Mouse (Mus musculus) layer of hippocampus, adult 2 months (tissue): Measurements from ENCODE around the gene Slc4a11. TPM values are rescaled to one million over a fixed set of nuclear protein-coding genes. Genes with fewer than 3 reads are reported as not detected.
A peak's percentile ranks its signal among the peaks of the same experiment; 100 is the strongest.

Source experiments
- DNase-seq, 2 experiments: peaks; one replicate each; pipeline ENCODE4 v3.0.0; 2022; ENCODE audit warnings: low spot score in 2 of 2
- H3K27ac ChIP-seq: fragments of 200-600 bp; 2 replicates; pipeline ENCODE4 v1.8.1; 2022
- H3K4me3 ChIP-seq: fragments of 200-600 bp; 2 replicates; pipeline ENCODE4 v1.8.1; 2022; ENCODE audit warnings: mild to moderate bottlenecking
- CTCF ChIP-seq: fragments of 200-600 bp; conservative IDR thresholded peaks from 2 replicates; pipeline ENCODE4 v1.8.1; 2022; ENCODE audit warnings: antibody characterized with exemption, mild to moderate bottlenecking, moderate library complexity
- long read RNA-seq, 2 experiments: library from polyadenylated mRNA; stranded (forward); transcript quantifications; one replicate each; pipeline ENCODE4 v2.0.0; 2021; ENCODE audit warnings: borderline mapping rate in 2 of 2
- total RNA-seq, 2 experiments: library from RNA; stranded (reverse); gene quantifications; 2 replicates each; pipeline ENCODE4 v1.2.3; 2021

Slc4a11 gene
- total RNA-seq = under 1 TPM; 0.61 to 0.66 TPM
- long read RNA-seq, experiment 1, partial matches to known transcripts = 0 of 2 reads
- long read RNA-seq, experiment 1, other reads (novel, unspliced or antisense) = 2 of 2 reads
- long read RNA-seq, experiment 2, partial matches to known transcripts = 1 of 2 reads
- long read RNA-seq, experiment 2, other reads (novel, unspliced or antisense) = 1 of 2 reads

DNA sequence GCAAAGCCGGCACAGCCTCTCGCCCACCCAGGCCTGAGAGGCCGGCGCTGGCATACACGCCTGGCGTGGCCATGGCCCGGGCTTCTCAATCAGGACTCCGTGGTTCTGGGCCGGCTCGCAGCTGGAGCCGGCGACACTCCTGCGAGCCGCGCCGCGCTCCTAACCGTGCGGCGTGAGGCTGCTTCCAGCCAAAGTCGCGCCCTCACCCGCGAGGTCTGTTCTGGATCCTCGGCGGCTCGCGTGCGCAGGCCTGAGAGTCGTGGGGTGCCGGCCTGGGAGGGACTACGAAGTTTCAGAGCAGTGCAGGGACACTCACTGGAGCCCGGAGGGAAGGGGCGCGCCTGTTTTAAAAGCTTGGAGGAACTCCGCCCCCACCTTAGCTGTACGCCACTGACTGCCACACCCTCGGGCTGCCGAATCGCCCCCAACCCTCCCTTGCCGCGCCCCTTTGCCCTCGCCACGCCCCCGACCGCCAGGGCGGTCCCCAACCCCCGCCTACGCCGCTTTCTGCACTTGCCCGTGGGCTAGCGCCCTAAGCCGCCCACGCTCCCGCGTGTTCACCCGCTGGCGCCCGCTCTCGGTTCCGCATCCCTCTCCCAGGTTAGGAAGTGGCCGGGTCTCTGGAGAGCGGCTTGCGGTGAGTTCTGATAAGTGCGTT is at the start of gene Slc4a11:
Gene Slc4a11, minus strand, starts transcription at position 367 of the 658 bp plus-strand sequence.
- Histone ChIP-seq H3K27ac (no peak within 1 kb of the TSS), H3K4me3 (peak within 1 kb of the TSS; percentile 62)
- no peak for DNase-seq
- no peak for TF ChIP-seq CTCF

DNA sequence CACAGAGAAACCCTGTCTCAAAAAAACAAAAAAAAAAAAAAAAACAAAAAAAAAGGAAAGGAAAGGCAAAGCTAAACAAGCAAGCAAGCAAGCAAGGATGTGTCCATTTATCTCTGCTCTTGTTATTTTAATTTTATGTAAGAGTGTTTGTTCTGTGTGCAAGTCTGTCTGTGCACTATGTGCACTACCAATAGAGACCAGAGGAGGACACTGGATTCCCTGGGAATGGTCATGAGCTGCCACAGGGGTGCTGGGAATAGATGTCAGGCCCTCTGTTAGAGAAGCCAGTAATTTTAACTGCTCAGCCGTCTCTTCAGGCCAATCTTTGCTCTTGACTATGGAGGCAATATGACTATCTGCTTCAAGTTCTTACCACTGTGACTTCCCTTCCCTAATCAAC is 46.3 kb upstream of the Slc4a11 start:
- Histone ChIP-seq H3K27ac (no peak overlapping the region), H3K4me3 (no peak overlapping the region)
- DNase-seq = no peak
- TF ChIP-seq CTCF = peak; percentile 42

DNA sequence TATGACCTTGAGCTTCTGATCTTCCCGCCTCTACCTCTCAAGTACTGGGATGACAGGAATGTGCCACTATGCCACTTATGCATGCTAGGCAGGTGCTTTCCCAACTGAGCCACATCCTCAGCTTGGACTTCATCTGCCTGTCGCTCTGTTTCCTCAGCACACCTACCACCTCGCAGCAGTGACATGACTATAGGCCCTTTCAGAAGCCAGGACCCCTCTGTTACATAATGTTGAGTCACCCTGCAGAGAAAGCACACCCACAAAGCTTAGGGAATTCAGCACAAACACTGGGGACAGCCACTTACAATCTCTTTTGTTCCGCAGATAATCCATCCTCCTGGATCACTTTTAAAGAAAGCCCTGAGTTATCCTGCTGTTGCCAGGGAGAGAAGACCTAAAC is 42.8 kb upstream of the Slc4a11 start:
- TF ChIP-seq CTCF = no peak
- no peak for DNase-seq
- Histone ChIP-seq H3K27ac (peak overlapping the region; percentile 69), H3K4me3 (no peak overlapping the region)

DNA sequence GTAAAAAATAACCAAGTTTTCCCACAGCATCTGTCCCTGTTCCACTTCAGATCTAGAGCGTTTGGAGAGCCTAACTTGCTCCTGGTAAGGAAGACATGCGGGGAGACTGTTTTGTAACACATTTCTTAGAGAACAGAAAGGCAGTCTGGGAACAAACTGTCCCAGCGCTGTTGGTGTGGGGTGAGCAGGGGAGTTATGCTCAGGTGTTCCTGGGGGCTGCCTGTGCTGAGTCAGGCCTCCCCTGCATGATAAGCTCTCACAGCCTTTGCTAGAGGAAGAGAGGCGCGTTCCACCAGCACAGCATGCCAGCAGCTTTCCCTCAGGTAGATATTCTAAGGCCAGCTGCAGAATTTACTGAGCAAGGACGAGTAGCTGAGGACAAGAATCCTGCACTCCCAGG is 40.7 kb upstream of the Slc4a11 start:
- no peak for TF ChIP-seq CTCF
- no peak overlapping the region for H3K4me3 ChIP-seq
- peak in 1 of 2 experiments; percentile 26 for DNase-seq

DNA sequence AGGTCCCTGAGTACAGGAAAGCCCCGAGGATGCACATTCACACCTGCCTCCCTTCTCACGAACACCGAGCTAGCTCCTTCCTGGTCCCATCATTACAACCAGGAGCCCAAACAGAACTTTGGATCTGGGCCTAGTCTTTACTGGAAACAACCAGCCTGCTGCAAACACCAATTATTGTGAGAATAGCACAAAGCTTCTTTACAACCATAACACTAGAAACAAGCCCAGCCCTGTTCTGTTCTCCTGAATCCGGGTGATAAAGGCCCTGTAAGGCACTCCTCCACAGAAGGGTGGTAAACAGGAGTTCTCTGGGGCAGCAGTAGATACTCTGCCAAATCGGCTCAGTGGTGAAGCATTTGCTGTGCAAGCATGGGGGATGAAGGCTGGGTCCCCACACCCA is 38.0 kb upstream of the Slc4a11 start:
- peak in 1 of 2 experiments; percentile 25 for DNase-seq
- Histone ChIP-seq H3K4me3 (no peak overlapping the region), H3K27ac (peak overlapping the region; percentile 78)
- no peak for TF ChIP-seq CTCF

More for the DNA sequence above, 40.7 kb upstream of the Slc4a11 start:
- peak overlapping the region; percentile 69; the same call in 1 of the 2 replicates for H3K27ac ChIP-seq

DNA sequence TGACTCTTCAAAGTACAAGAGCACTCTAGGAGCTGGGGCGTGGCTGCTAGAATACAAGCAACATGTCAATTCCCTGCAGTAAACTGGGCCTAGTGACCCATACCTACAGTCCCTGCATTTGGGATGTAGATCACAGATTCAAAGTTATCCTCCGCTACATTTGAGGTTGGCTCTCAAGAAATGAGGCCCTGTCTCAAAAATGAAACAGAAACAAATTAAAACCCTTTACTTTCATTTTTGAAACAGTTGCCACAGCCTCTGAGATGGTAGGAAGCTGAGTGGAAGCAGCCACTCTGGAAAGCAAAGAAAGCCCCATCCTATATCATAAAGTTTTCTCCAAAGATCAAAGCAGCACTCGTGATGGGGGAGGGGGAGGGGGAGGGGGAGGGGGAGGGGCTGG is 36.1 kb upstream of the Slc4a11 start:
- TF ChIP-seq CTCF = no peak
- DNase-seq = no peak
- 0 out of 2 replicates have a peak overlapping the region, but pooled peaks have one; percentile 23 for H3K27ac ChIP-seq

DNA sequence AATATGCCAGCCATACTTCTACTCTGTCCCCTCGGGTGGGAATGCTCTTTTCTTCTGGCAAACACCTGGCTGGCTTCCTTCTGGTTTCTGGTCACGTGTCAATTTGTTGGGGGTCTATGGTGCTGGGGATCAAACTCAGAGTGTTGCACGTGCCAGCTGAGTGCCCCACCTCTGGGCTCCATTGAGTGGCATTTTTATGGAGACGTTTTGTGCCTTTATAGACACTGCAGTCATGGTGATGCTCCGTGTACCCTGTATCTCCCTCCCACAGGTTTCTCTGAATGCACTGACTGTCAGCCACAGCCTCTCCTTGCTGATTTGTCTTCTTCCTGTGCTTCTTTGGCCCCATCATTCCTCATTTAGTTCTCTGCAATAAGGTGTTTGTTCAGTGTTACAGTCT is 34.5 kb upstream of the Slc4a11 start:
- no peak for TF ChIP-seq CTCF
- Histone ChIP-seq H3K27ac (peak overlapping the region; percentile 28; the same call in 1 of the 2 replicates), H3K4me3 (no peak overlapping the region)
- DNase-seq = no peak

More for the DNA sequence above, 36.1 kb upstream of the Slc4a11 start:
- no peak overlapping the region for H3K4me3 ChIP-seq

DNA sequence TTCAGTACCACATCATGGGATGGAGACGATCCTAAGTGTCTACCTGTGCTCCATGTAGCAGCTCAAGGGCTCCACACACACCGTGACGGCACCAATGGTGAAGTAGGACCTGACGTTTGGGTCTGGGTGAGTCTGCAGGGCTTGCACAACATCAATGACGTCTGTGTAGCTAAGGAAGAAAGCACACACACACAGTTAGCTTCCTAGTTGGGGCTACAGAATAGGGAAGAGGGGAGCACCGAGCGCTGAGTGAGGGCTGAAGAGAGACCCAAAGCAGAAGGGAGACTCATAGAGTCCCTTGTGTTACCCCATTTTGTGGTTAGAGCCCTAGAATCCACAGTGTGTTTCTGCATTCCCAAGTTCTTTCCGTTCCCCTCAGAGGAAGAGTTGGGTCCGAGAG is 33.4 kb upstream of the Slc4a11 start:
- no peak overlapping the region for H3K4me3 ChIP-seq
- no peak overlapping the region for H3K27ac ChIP-seq
- TF ChIP-seq CTCF = no peak
- DNase-seq = no peak

DNA sequence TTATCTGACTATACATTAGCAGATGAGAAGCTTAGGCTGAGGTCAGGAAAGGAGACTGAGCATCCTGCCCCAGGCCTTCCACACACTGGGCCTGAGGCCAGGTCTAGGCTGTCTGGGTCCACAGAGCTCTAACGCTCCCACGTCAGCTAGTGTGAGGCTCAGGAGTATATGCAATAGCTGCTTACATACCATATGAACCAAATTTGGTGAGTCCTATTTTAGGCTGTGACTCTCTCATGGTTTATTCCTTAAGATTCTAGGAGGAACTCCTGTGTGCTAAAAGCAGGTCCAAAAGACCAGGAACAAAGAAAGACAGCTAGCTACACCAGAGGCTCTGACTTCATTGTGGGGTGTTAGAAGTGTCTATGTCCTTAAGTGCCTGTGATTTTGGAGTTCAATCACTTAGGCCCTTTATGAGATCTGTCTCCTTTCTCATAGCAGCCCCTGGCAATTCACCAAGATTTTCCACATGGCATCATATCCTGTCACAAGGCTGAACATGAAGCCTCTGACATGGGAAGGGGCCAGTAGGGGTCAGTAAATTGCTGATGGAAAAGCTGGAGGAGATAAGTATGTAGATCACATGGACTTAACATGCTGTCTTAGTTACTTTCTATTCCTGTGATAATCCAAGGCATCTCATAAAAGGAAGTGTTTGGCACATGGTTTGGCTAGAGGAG is 31.7 kb upstream of the Slc4a11 start:
- TF ChIP-seq CTCF = no peak
- H3K4me3 ChIP-seq = no peak overlapping the region
- no peak for DNase-seq
- H3K27ac ChIP-seq = no peak overlapping the region

DNA sequence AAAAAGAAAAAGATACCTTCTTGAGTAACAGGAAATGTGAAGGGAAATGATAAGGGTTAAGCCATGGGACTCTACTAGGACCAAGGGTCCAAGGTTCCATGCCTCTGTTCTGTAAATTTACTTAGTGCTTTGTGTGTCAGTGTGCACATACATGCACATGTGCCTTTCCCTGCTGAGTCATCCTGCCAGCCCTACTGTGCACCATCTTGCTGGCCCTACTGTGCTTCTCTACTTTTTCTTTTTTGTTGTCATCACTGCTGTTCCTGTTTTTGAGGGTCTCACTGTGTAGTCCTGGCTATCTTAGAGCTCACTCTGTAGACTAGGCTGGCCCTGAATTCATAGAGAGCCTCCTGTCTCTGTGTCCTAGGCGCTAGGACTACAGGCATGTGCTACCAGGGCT is 30.4 kb upstream of the Slc4a11 start:
- no peak for TF ChIP-seq CTCF
- no peak overlapping the region for H3K27ac ChIP-seq
- H3K4me3 ChIP-seq = no peak overlapping the region
- DNase-seq = no peak

DNA sequence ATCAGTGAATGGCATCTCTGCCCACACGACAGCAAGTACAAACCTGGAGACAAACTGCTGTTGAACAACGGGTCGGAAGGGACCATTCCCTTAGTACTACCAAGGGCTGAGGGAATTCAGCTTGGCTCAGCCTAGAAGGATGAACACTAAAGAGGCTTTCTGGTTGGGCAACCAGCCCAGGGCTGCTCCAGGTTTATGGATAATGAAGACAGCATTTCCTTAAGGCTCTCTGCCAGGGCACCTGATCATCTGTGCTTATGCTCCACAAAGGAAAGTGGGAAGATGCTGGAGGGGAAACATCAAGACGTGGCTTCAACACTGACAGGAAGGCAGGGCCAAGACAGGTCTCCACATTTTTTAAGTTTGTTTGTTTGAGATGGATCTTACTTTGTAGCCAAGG is 27.1 kb upstream of the Slc4a11 start:
- no peak for TF ChIP-seq CTCF
- H3K27ac ChIP-seq = no peak overlapping the region
- no peak overlapping the region for H3K4me3 ChIP-seq
- DNase-seq = no peak

DNA sequence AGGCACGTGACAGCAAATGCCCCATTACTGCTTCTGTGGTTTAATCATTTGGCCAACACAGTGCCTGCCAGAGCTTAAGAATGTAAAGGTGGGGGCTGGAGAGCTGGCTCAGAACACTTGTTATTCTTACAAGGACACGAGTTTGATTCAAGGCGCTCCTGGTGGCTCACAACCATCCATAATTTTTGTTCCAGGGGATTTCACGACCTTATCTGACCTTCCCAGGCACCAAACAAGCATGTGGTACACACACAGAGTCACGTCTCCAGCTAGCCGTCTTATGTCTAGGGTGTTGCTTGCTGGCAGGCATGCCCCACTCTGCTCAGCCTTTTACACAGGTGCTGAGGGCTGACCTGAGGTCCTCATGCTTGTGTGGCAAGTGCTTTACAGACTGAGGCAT is 20.6 kb upstream of the Slc4a11 start:
- TF ChIP-seq CTCF = no peak
- no peak overlapping the region for H3K4me3 ChIP-seq
- H3K27ac ChIP-seq = no peak overlapping the region
- DNase-seq = no peak

DNA sequence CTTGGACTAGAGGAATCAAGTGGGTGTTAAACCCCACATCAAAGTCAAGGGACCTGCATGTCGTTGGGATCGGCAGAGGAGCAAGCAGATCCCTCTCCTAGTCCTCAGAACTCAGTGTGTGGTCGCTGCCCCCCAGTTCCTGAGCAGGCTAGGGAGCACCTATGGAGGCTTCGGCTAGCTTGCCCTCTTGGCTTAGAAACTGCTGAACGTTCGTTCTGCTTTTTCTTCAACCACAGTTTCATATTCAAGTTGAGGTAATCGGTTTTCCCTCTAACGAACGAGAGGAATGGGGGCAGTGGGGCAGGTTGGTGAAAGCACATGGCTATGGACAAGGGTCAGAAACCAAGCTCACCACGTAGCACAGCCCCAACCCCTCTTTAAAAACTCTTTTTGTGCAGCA is 9.7 kb upstream of the Slc4a11 start:
- DNase-seq = no peak
- H3K27ac ChIP-seq = no peak overlapping the region
- no peak for TF ChIP-seq CTCF
- no peak overlapping the region for H3K4me3 ChIP-seq
